Mouse (Mus musculus): Measurements from ENCODE around the gene Sidt1. TPM values are rescaled to one million over a fixed set of nuclear protein-coding genes. Genes with fewer than 3 reads are reported as not detected.

The Sidt1 gene
- polyA plus RNA-seq, 2 experiments = 0.08 TPM; not detected in 1

DNA sequence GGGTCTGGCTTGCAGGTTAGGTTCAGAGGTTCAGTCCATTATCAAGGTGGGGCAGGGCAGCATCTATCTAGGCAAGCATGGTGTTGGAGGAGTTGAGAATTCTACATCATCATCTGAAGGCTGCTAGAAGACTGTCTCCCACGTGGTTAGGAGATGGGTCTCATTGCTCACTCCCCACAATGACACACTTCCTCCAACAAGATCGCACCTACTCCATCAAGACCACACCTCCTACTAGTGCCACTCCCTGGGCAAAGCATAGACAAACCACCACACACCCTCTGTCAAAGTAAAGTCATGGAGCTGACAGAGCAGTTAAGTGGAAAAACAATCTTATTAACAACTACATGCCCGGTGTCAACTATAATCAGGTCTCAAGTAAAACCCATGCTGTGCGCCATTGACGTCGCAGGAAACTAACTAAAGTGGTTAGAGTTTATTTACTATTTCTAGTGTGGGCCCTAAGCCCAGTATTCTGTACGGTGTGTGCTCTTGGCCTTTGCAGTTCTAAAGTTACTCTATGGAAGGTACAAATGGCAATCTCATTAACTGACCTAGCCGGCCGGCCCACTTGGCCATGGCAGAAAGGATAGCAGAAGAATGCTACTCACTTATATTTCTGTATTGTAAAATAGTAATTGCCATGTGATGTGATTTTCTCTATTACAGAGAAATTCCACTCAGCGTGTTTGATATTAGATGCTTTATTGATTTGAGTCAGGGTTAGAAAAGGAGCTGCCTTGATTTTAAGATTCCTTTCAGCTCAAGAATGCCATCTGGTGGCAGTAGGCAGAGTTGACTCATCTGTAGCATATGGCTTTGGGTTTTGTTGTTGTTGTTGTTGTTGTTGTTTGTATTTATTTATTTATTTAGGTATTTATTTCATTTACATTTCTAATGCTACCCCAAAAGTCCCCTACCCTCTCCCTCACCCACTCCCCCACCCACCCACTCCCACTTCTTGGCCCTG is 29.2 kb upstream of the Sidt1 start:
- Histone ChIP-seq H3K36me3 (replicated peaks; ENCODE audit: control insufficient read depth, insufficient read depth, low read depth) (no peaks in the 10 kb centered on the region; the same call in none of the 2 replicates), H3K4me3 (ENCODE audit: insufficient read depth in 1 of 2, low read depth in 2 of 2, low read length in 2 of 2) (no peak overlapping the region), H3K27ac (no peak overlapping the region), H3K9me3 (ENCODE audit: control insufficient read depth, low read length) (no peaks in the 10 kb centered on the region), H3K27me3 (ENCODE audit: control insufficient read depth, insufficient read depth, low read length) (no peaks in the 10 kb centered on the region), H3K4me2 (ENCODE audit: low read depth) (no peak overlapping the region), H3K9ac (replicated peaks) (no peak overlapping the region), H3K4me1 (replicated peaks; ENCODE audit: control insufficient read depth in 2 of 2, insufficient read depth in 2 of 2, low read length in 1 of 2) (peaks cover 9 to 12% of the 10 kb centered on the region in 2 experiments)
- ATAC-seq (ENCODE audit: insufficient read depth) (no peak), DNase-seq (ENCODE audit: low read depth in 3 of 3, low spot score in 3 of 3) (no peak)
- TF ChIP-seq CTCF (IDR thresholded peaks at IDR 0.05; ENCODE audit: low read depth) (peak; percentile 76), EP300 (IDR thresholded peaks at IDR 0.05; ENCODE audit: low read depth) (no peak)
- 75% methylated on average over 10 of the region's 10 CpGs for WGBS (ENCODE audit: insufficient replicate concordance)

GRCm38 (mm10) chr16:44357571-44358268 is 24.7 kb upstream of the Sidt1 start:
- ATAC-seq (ENCODE audit: insufficient read depth) = peak; percentile 99
- 57% methylated on average over 4 of the region's 4 CpGs for WGBS (ENCODE audit: insufficient replicate concordance)
- H3K36me3 ChIP-seq (replicated peaks; ENCODE audit: control insufficient read depth, insufficient read depth, low read depth) = no peaks in the 10 kb centered on the region; the same call in 1 of the 2 replicates
- no peaks in the 10 kb centered on the region for H3K9me3 ChIP-seq (ENCODE audit: control insufficient read depth, low read length)
- H3K9ac ChIP-seq (replicated peaks) = no peak overlapping the region
- no peaks in the 10 kb centered on the region for H3K27me3 ChIP-seq (ENCODE audit: control insufficient read depth, insufficient read depth, low read length)
- TF ChIP-seq CTCF (IDR thresholded peaks at IDR 0.05; ENCODE audit: low read depth) (no peak), EP300 (IDR thresholded peaks at IDR 0.05; ENCODE audit: low read depth) (no peak)
- DNase-seq (ENCODE audit: low read depth in 3 of 3, low spot score in 3 of 3) = peak; percentile 81 to 83 (median 81)
- H3K4me2 ChIP-seq (ENCODE audit: low read depth) = peak overlapping the region; percentile 45
- peaks cover 11 to 12% of the 10 kb centered on the region in 2 experiments for H3K4me1 ChIP-seq (replicated peaks; ENCODE audit: control insufficient read depth in 2 of 2, insufficient read depth in 2 of 2, low read length in 1 of 2)
- H3K27ac ChIP-seq = no peak overlapping the region
- H3K4me3 ChIP-seq (ENCODE audit: insufficient read depth in 1 of 2, low read depth in 2 of 2, low read length in 2 of 2) = no peak overlapping the region

GRCm38 (mm10) chr16:44356291-44356690 is 23.3 kb upstream of the Sidt1 start:
- TF ChIP-seq CTCF (IDR thresholded peaks at IDR 0.05; ENCODE audit: low read depth) (no peak), EP300 (IDR thresholded peaks at IDR 0.05; ENCODE audit: low read depth) (no peak)
- WGBS (ENCODE audit: insufficient replicate concordance) = 28% methylated on average over 7 of the region's 7 CpGs
- DNase-seq (ENCODE audit: low read depth in 3 of 3, low spot score in 3 of 3) = no peak

GRCm38 (mm10) chr16:44349801-44350397 is 16.9 kb upstream of the Sidt1 start:
- ATAC-seq (ENCODE audit: insufficient read depth) (no peak), DNase-seq (ENCODE audit: low read depth in 3 of 3, low spot score in 3 of 3) (no peak)
- TF ChIP-seq EP300 (IDR thresholded peaks at IDR 0.05; ENCODE audit: low read depth) (no peak), CTCF (IDR thresholded peaks at IDR 0.05; ENCODE audit: low read depth) (no peak)
- no peak overlapping the region for H3K9ac ChIP-seq (replicated peaks)
- H3K27ac ChIP-seq = no peak overlapping the region
- H3K9me3 ChIP-seq (ENCODE audit: control insufficient read depth, low read length) = no peaks in the 10 kb centered on the region
- no peaks in the 10 kb centered on the region for H3K36me3 ChIP-seq (replicated peaks; ENCODE audit: control insufficient read depth, insufficient read depth, low read depth)
- H3K4me3 ChIP-seq (ENCODE audit: insufficient read depth in 1 of 2, low read depth in 2 of 2, low read length in 2 of 2) = no peak overlapping the region
- WGBS (ENCODE audit: insufficient replicate concordance) = 20% methylated on average over 4 of the region's 4 CpGs
- no peaks in the 10 kb centered on the region for H3K27me3 ChIP-seq (ENCODE audit: control insufficient read depth, insufficient read depth, low read length)
- peak overlapping the region; percentile 91 for H3K4me2 ChIP-seq (ENCODE audit: low read depth)
- peaks cover 23 to 25% of the 10 kb centered on the region in 2 experiments for H3K4me1 ChIP-seq (replicated peaks; ENCODE audit: control insufficient read depth in 2 of 2, insufficient read depth in 2 of 2, low read length in 1 of 2)

More at GRCm38 (mm10) chr16:44356291-44356690, 23.3 kb upstream of the Sidt1 start:
- Histone ChIP-seq H3K36me3 (replicated peaks; ENCODE audit: control insufficient read depth, insufficient read depth, low read depth) (no peaks in the 10 kb centered on the region), H3K9me3 (ENCODE audit: control insufficient read depth, low read length) (no peaks in the 10 kb centered on the region), H3K4me1 (replicated peaks; ENCODE audit: control insufficient read depth in 2 of 2, insufficient read depth in 2 of 2, low read length in 1 of 2) (peaks cover 11 to 12% of the 10 kb centered on the region in 2 experiments), H3K4me2 (ENCODE audit: low read depth) (no peak overlapping the region), H3K27me3 (ENCODE audit: control insufficient read depth, insufficient read depth, low read length) (no peaks in the 10 kb centered on the region), H3K4me3 (ENCODE audit: insufficient read depth in 1 of 2, low read depth in 2 of 2, low read length in 2 of 2) (no peak overlapping the region), H3K27ac (no peak overlapping the region), H3K9ac (replicated peaks) (no peak overlapping the region)
- ATAC-seq (ENCODE audit: insufficient read depth) = no peak

Data from liver, embryonic 14.5 days (tissue).